ENCODE assay signal across 8 mouse cellular contexts in the genomic region with DNA sequence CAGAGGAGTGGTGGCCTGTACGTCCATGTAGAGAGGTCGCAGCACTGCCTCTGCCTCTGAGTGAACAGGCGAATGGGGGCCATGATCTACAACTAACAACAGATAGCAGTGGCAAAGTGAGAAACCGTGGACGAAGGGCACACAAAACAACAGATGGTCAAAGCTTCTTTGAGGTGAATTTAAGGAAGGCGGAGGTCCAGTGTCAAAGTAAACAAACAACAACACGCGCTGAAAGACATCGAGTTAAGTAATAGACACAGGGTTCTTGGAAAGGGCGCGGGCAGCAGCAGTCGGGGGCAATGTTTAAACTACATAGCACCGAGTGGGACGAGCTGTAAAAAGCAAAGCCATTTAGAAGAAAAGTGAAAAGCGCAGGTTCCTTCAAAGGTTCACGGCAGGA. TPM values are rescaled to one million over a fixed set of nuclear protein-coding genes. Genes with fewer than 3 reads are reported as not detected.
DNase-seq lines count a peak whose midpoint lies in the region; ATAC-seq lines count a peak whose summit lies in the region.

No protein-coding gene starts in this region.

- peak overlapping the region; percentile 66 for H3K4me3 ChIP-seq in kidney, embryonic 15.5 days (replicated peaks)
- H3K4me3 ChIP-seq in hindbrain, embryonic 11.5 days (ENCODE audit: low read depth, low read length): peak overlapping the region; percentile 78

- peaks cover 12% of the 10 kb centered on the region for H3K4me1 ChIP-seq in kidney, embryonic 15.5 days
- no peaks in the 10 kb centered on the region for H3K4me1 ChIP-seq in hindbrain, embryonic 11.5 days (replicated peaks; ENCODE audit: control insufficient read depth, insufficient read depth, low read length)

- no peaks in the 10 kb centered on the region for H3K9me3 ChIP-seq in kidney, embryonic 15.5 days (replicated peaks)
- no peaks in the 10 kb centered on the region for H3K9me3 ChIP-seq in hindbrain, embryonic 11.5 days (ENCODE audit: control insufficient read depth, low read length)

- peaks cover 51% of the 10 kb centered on the region for H3K36me3 ChIP-seq in kidney, embryonic 15.5 days
- H3K36me3 ChIP-seq in hindbrain, embryonic 11.5 days (ENCODE audit: control insufficient read depth, insufficient read depth, low read length): 0 out of 2 replicates have a peak, but pooled peaks cover 3% of the 10 kb centered on the region

- DNase-seq in kidney, adult 9 months: no peak
- DNase-seq in c-Kit-positive CD71-positive TER-119-negative erythroid progenitor cells, embryonic 14.5 days (ENCODE audit: low read depth): peak; percentile 44
- no peak for DNase-seq in hindbrain, embryonic 11.5 days (ENCODE audit: low spot score)
- no peak for DNase-seq in urinary bladder, adult 2 months (ENCODE audit: low spot score)
- DNase-seq in adrenal gland, adult 2 months: no peak

- H3K27me3 ChIP-seq in kidney, embryonic 15.5 days: no peaks in the 10 kb centered on the region
- H3K27me3 ChIP-seq in hindbrain, embryonic 11.5 days (ENCODE audit: control insufficient read depth, insufficient read depth, low read length): no peaks in the 10 kb centered on the region

- peak overlapping the region; percentile 94 for H3K27ac ChIP-seq in kidney, embryonic 15.5 days
- H3K27ac ChIP-seq in hindbrain, embryonic 11.5 days (ENCODE audit: low read depth, low read length): peak overlapping the region; percentile 96

- WGBS in kidney, embryonic 15.5 days: 2% methylated on average over 16 of the region's 16 CpGs
- 3% methylated on average over 16 of the region's 16 CpGs for WGBS in hindbrain, embryonic 11.5 days

- ATAC-seq in kidney, embryonic 15.5 days (replicated peaks; ENCODE audit: low FRiP score): no peak
- ATAC-seq in hindbrain, embryonic 11.5 days (ENCODE audit: low FRiP score): no peak
- ATAC-seq in megakaryocyte progenitor cell, adult 5-6 weeks (replicated peaks; ENCODE audit: poor library complexity): peak; percentile 4; the same call in 1 of the 2 replicates
- ATAC-seq in frontal cortex, adult (ENCODE audit: low TSS enrichment): no peak

- peak overlapping the region; percentile 81 for H3K9ac ChIP-seq in kidney, embryonic 15.5 days
- peak overlapping the region; percentile 74 for H3K9ac ChIP-seq in hindbrain, embryonic 11.5 days (ENCODE audit: low read depth, low read length)

- H3K4me2 ChIP-seq in kidney, embryonic 15.5 days: peak overlapping the region; percentile 72
- H3K4me2 ChIP-seq in hindbrain, embryonic 11.5 days (replicated peaks; ENCODE audit: low read depth, low read length): peak overlapping the region; percentile 85

RNA-seq across cellular contexts. Expression of a gene that starts 0.5 kb away (rescaled TPM):
- 406 and 428 TPM in 2 replicates for polyA plus RNA-seq in kidney, embryonic 15.5 days (2015; fragmentation: Nextera tagmentation; extraction: Ambion mirVana)
- 386 and 402 TPM in 2 replicates for polyA plus RNA-seq in hindbrain, embryonic 11.5 days (2014; fragmentation: Nextera tagmentation; extraction: Ambion mirVana)
- total RNA-seq in megakaryocyte progenitor cell, adult 5-6 weeks (2015): 104 and 134 TPM in 2 replicates
- 13.2 and 27.2 TPM in 2 replicates for total RNA-seq in megakaryocyte progenitor cell, adult 5-6 weeks (2017)
- 210 and 265 TPM in 2 replicates for polyA plus RNA-seq in urinary bladder, adult 2 months (2012; rRNA removed)
- 100 to 1,000 TPM; 233 to 376 TPM for total RNA-seq in adrenal gland, adult 2 months (2021)
- polyA plus RNA-seq in adrenal gland, adult 2 months (2012; rRNA removed): 407 and 417 TPM in 2 replicates

RNA-seq across cellular contexts. Expression of a gene that starts 0.6 kb away (rescaled TPM):
- polyA plus RNA-seq in kidney, embryonic 15.5 days (2015; fragmentation: Nextera tagmentation; extraction: Ambion mirVana): 47.7 and 50.2 TPM in 2 replicates
- 37.1 and 37.7 TPM in 2 replicates for polyA plus RNA-seq in hindbrain, embryonic 11.5 days (2014; fragmentation: Nextera tagmentation; extraction: Ambion mirVana)
- total RNA-seq in megakaryocyte progenitor cell, adult 5-6 weeks (2015): 54.3 and 71.4 TPM in 2 replicates
- 32.4 and 35.0 TPM in 2 replicates for total RNA-seq in megakaryocyte progenitor cell, adult 5-6 weeks (2017)
- polyA plus RNA-seq in urinary bladder, adult 2 months (2012; rRNA removed): 38.6 and 49.2 TPM in 2 replicates
- total RNA-seq in adrenal gland, adult 2 months (2021): 10 to 100 TPM; 76.7 to 90.3 TPM
- 123 and 134 TPM in 2 replicates for polyA plus RNA-seq in adrenal gland, adult 2 months (2012; rRNA removed)

RNA-seq across cellular contexts. Expression of a gene that starts 16.5 kb away (rescaled TPM):
- polyA plus RNA-seq in kidney, embryonic 15.5 days (2015; fragmentation: Nextera tagmentation; extraction: Ambion mirVana): 18.1 and 19.4 TPM in 2 replicates
- polyA plus RNA-seq in hindbrain, embryonic 11.5 days (2014; fragmentation: Nextera tagmentation; extraction: Ambion mirVana): 19.7 and 20.1 TPM in 2 replicates
- total RNA-seq in megakaryocyte progenitor cell, adult 5-6 weeks (2015): 1.6 and 6.4 TPM in 2 replicates
- 23.1 and 25.5 TPM in 2 replicates for total RNA-seq in megakaryocyte progenitor cell, adult 5-6 weeks (2017)
- polyA plus RNA-seq in urinary bladder, adult 2 months (2012; rRNA removed): 4.2 and 5.1 TPM in 2 replicates
- total RNA-seq in adrenal gland, adult 2 months (2021): 10 to 100 TPM; 14.6 to 21.1 TPM
- polyA plus RNA-seq in adrenal gland, adult 2 months (2012; rRNA removed): 2.3 and 3.4 TPM in 2 replicates

RNA-seq across cellular contexts. Expression of a gene that starts 31.6 kb away (rescaled TPM):
- 30.5 and 32.8 TPM in 2 replicates for polyA plus RNA-seq in kidney, embryonic 15.5 days (2015; fragmentation: Nextera tagmentation; extraction: Ambion mirVana)
- 38.4 and 41.6 TPM in 2 replicates for polyA plus RNA-seq in hindbrain, embryonic 11.5 days (2014; fragmentation: Nextera tagmentation; extraction: Ambion mirVana)
- 34.4 and 44.8 TPM in 2 replicates for total RNA-seq in megakaryocyte progenitor cell, adult 5-6 weeks (2015)
- 33.6 and 59.0 TPM in 2 replicates for total RNA-seq in megakaryocyte progenitor cell, adult 5-6 weeks (2017)
- 4.6 and 7.5 TPM in 2 replicates for polyA plus RNA-seq in urinary bladder, adult 2 months (2012; rRNA removed)
- 10 to 100 TPM; 16.6 to 28.1 TPM for total RNA-seq in adrenal gland, adult 2 months (2021)
- polyA plus RNA-seq in adrenal gland, adult 2 months (2012; rRNA removed): 2.4 and 4.8 TPM in 2 replicates

RNA-seq across cellular contexts. Expression of a gene that starts 31.6 kb away (rescaled TPM):
- 69.6 and 71.2 TPM in 2 replicates for polyA plus RNA-seq in kidney, embryonic 15.5 days (2015; fragmentation: Nextera tagmentation; extraction: Ambion mirVana)
- 45.1 and 46.1 TPM in 2 replicates for polyA plus RNA-seq in hindbrain, embryonic 11.5 days (2014; fragmentation: Nextera tagmentation; extraction: Ambion mirVana)
- total RNA-seq in megakaryocyte progenitor cell, adult 5-6 weeks (2015): 36.8 and 39.2 TPM in 2 replicates
- 22.1 and 26.1 TPM in 2 replicates for total RNA-seq in megakaryocyte progenitor cell, adult 5-6 weeks (2017)
- 46.2 and 60.5 TPM in 2 replicates for polyA plus RNA-seq in urinary bladder, adult 2 months (2012; rRNA removed)
- total RNA-seq in adrenal gland, adult 2 months (2021): 10 to 100 TPM; 48.8 to 53.9 TPM
- 87.7 and 97.8 TPM in 2 replicates for polyA plus RNA-seq in adrenal gland, adult 2 months (2012; rRNA removed)
